Mouse (Mus musculus): ENCODE measurements around the gene H2-DMb1.

H2-DMb1 gene

GRCm38 (mm10) chr17:34123111-34123510 lies 29.8 kb upstream of the H2-DMb1 start:
- DNase-seq (ENCODE audit: low spot score in 2 of 2): no peak

GRCm38 (mm10) chr17:34123518-34123917 lies 29.4 kb upstream of the H2-DMb1 start:
- DNase-seq (ENCODE audit: low spot score in 2 of 2): no peak

- no peak for DNase-seq (ENCODE audit: low spot score in 2 of 2)
Observed at GRCm38 (mm10) chr17:34124649-34125048, 28.2 kb upstream of the H2-DMb1 start.

- no peak for DNase-seq (ENCODE audit: low spot score in 2 of 2)
Observed at GRCm38 (mm10) chr17:34126826-34127420, 25.9 kb upstream of the H2-DMb1 start.

GRCm38 (mm10) chr17:34127475-34127874 lies 25.4 kb upstream of the H2-DMb1 start:
- DNase-seq (ENCODE audit: low spot score in 2 of 2): no peak

GRCm38 (mm10) chr17:34128264-34128937 lies 24.5 kb upstream of the H2-DMb1 start:
- DNase-seq (ENCODE audit: low spot score in 2 of 2): peak in 1 of 2 experiments; percentile 59

- DNase-seq (ENCODE audit: low spot score in 2 of 2): no peak
Observed at GRCm38 (mm10) chr17:34128944-34129791, 23.7 kb upstream of the H2-DMb1 start.

GRCm38 (mm10) chr17:34130073-34130947 lies 22.6 kb upstream of the H2-DMb1 start:
- DNase-seq (ENCODE audit: low spot score in 2 of 2): no peak

- no peak for DNase-seq (ENCODE audit: low spot score in 2 of 2)
Observed at GRCm38 (mm10) chr17:34131911-34132310, 21.0 kb upstream of the H2-DMb1 start.

GRCm38 (mm10) chr17:34133289-34133688 lies 19.6 kb upstream of the H2-DMb1 start:
- DNase-seq (ENCODE audit: low spot score in 2 of 2): no peak

GRCm38 (mm10) chr17:34134451-34134850 lies 18.4 kb upstream of the H2-DMb1 start:
- no peak for DNase-seq (ENCODE audit: low spot score in 2 of 2)

GRCm38 (mm10) chr17:34135297-34136224 lies 17.3 kb upstream of the H2-DMb1 start:
- peak; percentile 96 to 97 for DNase-seq (ENCODE audit: low spot score in 2 of 2)

GRCm38 (mm10) chr17:34137601-34138000 lies 15.3 kb upstream of the H2-DMb1 start:
- DNase-seq (ENCODE audit: low spot score in 2 of 2): no peak

GRCm38 (mm10) chr17:34138655-34139054 lies 14.2 kb upstream of the H2-DMb1 start:
- DNase-seq (ENCODE audit: low spot score in 2 of 2): no peak

- no peak for DNase-seq (ENCODE audit: low spot score in 2 of 2)
Observed at GRCm38 (mm10) chr17:34139416-34139815, 13.5 kb upstream of the H2-DMb1 start.

GRCm38 (mm10) chr17:34140240-34140639 lies 12.6 kb upstream of the H2-DMb1 start:
- DNase-seq (ENCODE audit: low spot score in 2 of 2): no peak

- DNase-seq (ENCODE audit: low spot score in 2 of 2): no peak
Observed at GRCm38 (mm10) chr17:34141448-34141847, 11.4 kb upstream of the H2-DMb1 start.

GRCm38 (mm10) chr17:34142456-34143010 lies 10.3 kb upstream of the H2-DMb1 start:
- DNase-seq (ENCODE audit: low spot score in 2 of 2): no peak

GRCm38 (mm10) chr17:34143033-34143432 lies 9.8 kb upstream of the H2-DMb1 start, which contains the start of gene H2-DMb2:
Gene H2-DMb2, plus strand, starts transcription at chr17:34143307.
- peak in 1 of 2 experiments; percentile 68 for DNase-seq (ENCODE audit: low spot score in 2 of 2)

- no peak for DNase-seq (ENCODE audit: low spot score in 2 of 2)
Observed at GRCm38 (mm10) chr17:34143461-34143860, 9.4 kb upstream of the H2-DMb1 start.
